Mouse (Mus musculus) macrophage (primary cell): ENCODE results near the gene Fgf12. TPM values are rescaled to one million over a fixed set of nuclear protein-coding genes. Genes with fewer than 3 reads are reported as not detected.

Experiments used
- H3K27ac ChIP-seq: fragments of 350-480 bp; formaldehyde crosslinking; 2 replicates; pipeline ENCODE4 v1.9.0; 2021
- H3K36me3 ChIP-seq: fragments of 350-480 bp; formaldehyde crosslinking; 2 replicates; pipeline ENCODE4 v1.9.0; 2021; ENCODE audit errors: inconsistent target
- H3K4me3 ChIP-seq: fragments of 350-480 bp; formaldehyde crosslinking; 2 replicates; pipeline ENCODE4 v1.9.0; 2021; ENCODE audit errors: inconsistent target
- H3K79me2 ChIP-seq: fragments of 350-480 bp; formaldehyde crosslinking; 2 replicates; pipeline ENCODE4 v1.9.0; 2021; ENCODE audit errors: inconsistent target
- WGBS: methylation state at CpG from one replicate; pipeline ENCODE4 v1.1.7; 2026; ENCODE audit warnings: inconsistent platforms; ENCODE audit not compliant: missing documents; 5-methylcytosine and 5-hydroxymethylcytosine counted together
- polyA plus RNA-seq: library from polyadenylated mRNA; stranded (reverse); fragments of 250-400 nt; gene quantifications from 3 replicates; pipeline ENCODE4 v1.2.4, GENCODE M21; 2018; ENCODE audit warnings: inconsistent platforms
- total RNA-seq, 78 experiments: library from RNA; depleted of rRNA; stranded (reverse); fragments of 250-400 nt; gene quantifications; 1 replicate in 9 of 78; 2 replicates in 24 of 78; 3 replicates in 43 of 78; 4 replicates in 2 of 78; pipeline ENCODE4 v1.2.4; 2018; ENCODE audit warnings: inconsistent platforms in 56 of 78

Fgf12 gene
- total RNA-seq (2018; cell fraction: chromatin; rRNA removed) = not detected
- total RNA-seq (2018; cell fraction: cytosol; rRNA removed) = not detected
- not detected for total RNA-seq (2018; cell fraction: nucleus; rRNA removed)
- not detected in 3 replicates for polyA plus RNA-seq

- Histone ChIP-seq H3K79me2 (no peaks in the 10 kb centered on the region), H3K27ac (no peak within 1 kb of the TSS), H3K36me3 (no peaks in the 10 kb centered on the region), H3K4me3 (no peak within 1 kb of the TSS)
- 2% methylated on average over 16 of the region's 16 CpGs for WGBS
These were observed at the start of gene Fgf12 for GRCm38 (mm10) chr16:28752638-28753118. Gene Fgf12 (minus strand): TSS chr16:28753068.

- Histone ChIP-seq H3K27ac (no peak overlapping the region), H3K79me2 (no peaks in the 10 kb centered on the region), H3K4me3 (no peak overlapping the region), H3K36me3 (no peaks in the 10 kb centered on the region)
- WGBS = 4% methylated on average over 4 of the region's 4 CpGs
These were observed 40.2 kb upstream of the Fgf12 start for GRCm38 (mm10) chr16:28793115-28793514.

DNA sequence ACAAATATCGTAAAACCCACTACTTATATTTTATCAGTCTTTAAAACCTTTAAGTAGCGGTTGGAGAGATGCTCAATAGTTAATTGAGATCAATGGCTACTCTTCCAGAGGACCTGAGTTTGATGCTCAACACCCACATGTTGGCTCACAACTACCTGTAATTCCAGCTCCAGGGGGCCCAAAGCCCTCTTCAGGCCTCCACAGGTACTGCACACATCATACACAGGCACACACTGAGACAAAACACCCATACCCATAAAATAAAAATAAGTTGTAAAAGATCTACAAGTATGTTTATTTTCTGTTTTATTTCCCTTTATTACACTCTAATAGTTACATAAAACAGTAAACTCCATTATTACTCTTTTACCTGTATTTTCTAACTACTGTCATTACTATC is 17.4 kb upstream of the Fgf12 start:
- H3K36me3 ChIP-seq = no peaks in the 10 kb centered on the region
- no peak overlapping the region for H3K4me3 ChIP-seq
- H3K27ac ChIP-seq = no peak overlapping the region
- no peaks in the 10 kb centered on the region for H3K79me2 ChIP-seq
- 100% methylated on average over 2 of the region's 2 CpGs for WGBS

GRCm38 (mm10) chr16:28761417-28761976 is 8.6 kb upstream of the Fgf12 start:
- 96% methylated on average over 4 of the region's 4 CpGs for WGBS
- H3K27ac ChIP-seq = no peak overlapping the region
- no peaks in the 10 kb centered on the region for H3K79me2 ChIP-seq
- H3K36me3 ChIP-seq = no peaks in the 10 kb centered on the region
- H3K4me3 ChIP-seq = no peak overlapping the region

DNA sequence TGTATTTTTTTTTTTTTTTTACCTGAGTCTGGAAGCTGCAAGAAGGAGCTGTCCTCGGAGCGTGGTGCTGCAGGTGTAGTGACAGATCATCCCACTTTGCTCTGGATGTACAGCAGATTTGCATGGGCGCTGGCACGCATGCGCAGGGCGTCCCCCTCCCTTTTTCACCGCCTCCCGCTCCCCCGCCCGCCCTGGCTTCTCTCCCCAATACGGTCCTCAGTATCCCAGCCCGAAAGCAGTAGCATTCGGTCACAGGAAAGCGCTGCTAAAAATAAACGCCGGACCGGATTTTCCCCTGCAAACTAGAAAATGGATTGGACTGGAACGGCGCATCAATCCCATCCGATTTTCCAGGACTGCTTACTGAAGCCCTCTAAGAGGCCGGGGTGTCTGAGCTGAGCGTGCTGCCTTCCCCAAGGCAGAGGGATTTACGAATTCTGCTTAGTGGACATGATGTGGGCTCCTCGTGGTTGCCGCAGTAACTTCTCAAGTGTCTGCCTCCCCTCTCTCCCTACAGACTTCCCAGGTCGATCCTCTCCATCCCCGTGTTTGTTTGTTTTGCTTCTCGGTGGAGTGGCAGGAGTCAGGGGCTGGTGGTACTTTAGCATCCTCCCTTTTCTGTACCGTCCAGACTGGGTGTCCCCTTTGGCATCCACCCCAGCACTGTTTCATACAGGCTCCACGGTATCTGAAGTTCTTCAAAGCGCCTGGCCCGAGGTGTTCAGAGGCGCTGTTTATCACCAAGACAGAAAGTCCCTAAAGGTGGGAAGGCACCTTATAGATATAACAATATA is 453 bp upstream of the Fgf12 start:
- no peak overlapping the region for H3K27ac ChIP-seq
- H3K79me2 ChIP-seq = no peaks in the 10 kb centered on the region
- WGBS = 5% methylated on average over 33 of the region's 33 CpGs
- no peak overlapping the region for H3K4me3 ChIP-seq
- no peaks in the 10 kb centered on the region for H3K36me3 ChIP-seq

GRCm38 (mm10) chr16:28734461-28734860 is 18.4 kb downstream of the Fgf12 start:
- H3K27ac ChIP-seq = no peak overlapping the region
- whole genome bisulfite sequencing = 90% methylated on average over 3 of the region's 3 CpGs
- no peaks in the 10 kb centered on the region for H3K36me3 ChIP-seq
- H3K79me2 ChIP-seq = no peaks in the 10 kb centered on the region
- no peak overlapping the region for H3K4me3 ChIP-seq

- H3K79me2 ChIP-seq = no peaks in the 10 kb centered on the region
- WGBS = 93% methylated on average over 6 of the region's 6 CpGs
- no peak overlapping the region for H3K4me3 ChIP-seq
- H3K27ac ChIP-seq = no peak overlapping the region
- H3K36me3 ChIP-seq = no peaks in the 10 kb centered on the region
These were observed 26.1 kb downstream of the Fgf12 start for GRCm38 (mm10) chr16:28726792-28727191.

- Histone ChIP-seq H3K27ac (no peak overlapping the region), H3K4me3 (no peak overlapping the region), H3K36me3 (no peaks in the 10 kb centered on the region), H3K79me2 (no peaks in the 10 kb centered on the region)
- WGBS = 81% methylated on average over 3 of the region's 3 CpGs
These were observed 46.2 kb downstream of the Fgf12 start for GRCm38 (mm10) chr16:28706623-28707022.

DNA sequence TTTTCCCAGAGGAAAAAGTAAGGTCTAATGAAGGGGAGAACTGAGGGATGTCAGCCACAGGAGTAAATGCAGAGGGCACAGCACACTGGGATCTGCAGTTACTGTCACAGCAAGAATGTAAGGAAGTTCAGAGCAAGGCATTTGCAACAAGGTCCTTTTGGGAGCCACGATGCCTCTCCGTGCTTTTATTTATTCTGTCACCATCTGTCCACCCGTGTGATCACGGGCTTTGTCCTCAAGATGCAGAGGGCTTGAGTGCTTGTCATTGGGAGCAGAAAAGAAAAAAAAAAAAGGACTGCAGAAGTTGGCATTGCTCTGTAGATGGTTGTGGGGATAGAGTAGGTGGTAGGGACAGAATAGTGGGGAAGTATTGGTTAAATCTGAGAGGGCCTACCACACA is 52.5 kb downstream of the Fgf12 start:
- Histone ChIP-seq H3K27ac (no peak overlapping the region), H3K79me2 (no peaks in the 10 kb centered on the region), H3K4me3 (no peak overlapping the region), H3K36me3 (no peaks in the 10 kb centered on the region)
- WGBS = 64% methylated on average over 4 of the region's 4 CpGs

DNA sequence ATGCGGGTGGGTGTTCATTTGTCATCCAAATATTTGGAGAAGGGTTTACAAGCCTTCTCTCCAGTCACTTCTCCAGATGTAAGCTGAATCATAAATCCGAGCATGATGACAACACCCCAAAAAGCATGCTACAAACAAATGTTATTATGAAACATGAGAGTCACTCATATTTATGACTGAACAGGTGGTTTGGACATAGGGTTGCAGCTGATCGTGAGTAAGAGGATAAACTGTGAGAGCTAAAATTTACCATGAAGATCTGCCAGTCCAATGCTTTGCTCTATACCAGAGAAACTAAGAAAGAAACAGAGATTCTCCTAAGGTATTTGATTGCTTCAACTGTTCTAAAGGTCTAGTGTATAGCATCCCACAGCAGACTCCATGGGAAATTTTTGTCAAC is 56.0 kb downstream of the Fgf12 start:
- no peak overlapping the region for H3K27ac ChIP-seq
- 94% methylated on average over 3 of the region's 3 CpGs for WGBS
- no peak overlapping the region for H3K4me3 ChIP-seq
- no peaks in the 10 kb centered on the region for H3K36me3 ChIP-seq
- H3K79me2 ChIP-seq = no peaks in the 10 kb centered on the region

- Histone ChIP-seq H3K36me3 (no peaks in the 10 kb centered on the region), H3K79me2 (no peaks in the 10 kb centered on the region), H3K4me3 (no peak overlapping the region), H3K27ac (no peak overlapping the region)
- WGBS = 81% methylated on average over 15 of the region's 15 CpGs
These were observed 58.6 kb downstream of the Fgf12 start for GRCm38 (mm10) chr16:28694113-28694899.

GRCm38 (mm10) chr16:28688861-28689385 is 63.9 kb downstream of the Fgf12 start:
- Histone ChIP-seq H3K79me2 (no peaks in the 10 kb centered on the region), H3K36me3 (no peaks in the 10 kb centered on the region), H3K27ac (no peak overlapping the region), H3K4me3 (no peak overlapping the region)
- WGBS = 79% methylated on average over 9 of the region's 9 CpGs

GRCm38 (mm10) chr16:28681625-28682024 is 71.2 kb downstream of the Fgf12 start:
- no peaks in the 10 kb centered on the region for H3K79me2 ChIP-seq
- H3K4me3 ChIP-seq = no peak overlapping the region
- no peaks in the 10 kb centered on the region for H3K36me3 ChIP-seq
- H3K27ac ChIP-seq = no peak overlapping the region
- 0% methylated on average over 3 of the region's 3 CpGs for WGBS

- WGBS = 90% methylated on average over 5 of the region's 5 CpGs
- Histone ChIP-seq H3K4me3 (no peak overlapping the region), H3K36me3 (no peaks in the 10 kb centered on the region)
These were observed 84.0 kb downstream of the Fgf12 start for GRCm38 (mm10) chr16:28668815-28669347.

More at GRCm38 (mm10) chr16:28668815-28669347, 84.0 kb downstream of the Fgf12 start:
- Histone ChIP-seq H3K27ac (no peak overlapping the region), H3K79me2 (no peaks in the 10 kb centered on the region)
